Mouse (Mus musculus) embryonic facial prominence, embryonic 12.5 days (tissue): ENCODE measurements around the gene Il12rb2. TPM values are rescaled to one million over a fixed set of nuclear protein-coding genes. Genes with fewer than 3 reads are reported as not detected.

Experiments
- ATAC-seq: fragments of 200-750 bp; cut with Nextera tagmentation; 2 replicates; pipeline ENCODE4 v1.8.0; 2017; ENCODE audit not compliant: insufficient number of reproducible peaks, insufficient read depth, low FRiP score, low TSS enrichment
- H3K27ac ChIP-seq: fragments of 300-500 bp; sonication (generic); 2 replicates; pipeline ENCODE4 v1.5.1; 2016; ENCODE audit warnings: mild to moderate bottlenecking
- H3K27me3 ChIP-seq: fragments of 300-500 bp; sonication (generic); 2 replicates; pipeline ENCODE4 v1.6.1; 2016; ENCODE audit warnings: mild to moderate bottlenecking, moderate library complexity
- H3K36me3 ChIP-seq: fragments of 300-500 bp; sonication (generic); 2 replicates; pipeline ENCODE4 v1.6.1; 2016; ENCODE audit warnings: mild to moderate bottlenecking
- H3K4me1 ChIP-seq: fragments of 300-500 bp; sonication (generic); 2 replicates; pipeline ENCODE4 v1.6.1; 2016
- H3K4me2 ChIP-seq: fragments of 300-500 bp; sonication (generic); replicated peaks from 2 replicates; pipeline ENCODE4 v1.6.1; 2016; ENCODE audit warnings: mild to moderate bottlenecking, moderate library complexity
- H3K4me3 ChIP-seq: fragments of 300-500 bp; sonication (generic); 2 replicates; pipeline ENCODE4 v1.5.1; 2016; ENCODE audit warnings: mild to moderate bottlenecking
- H3K9ac ChIP-seq: fragments of 300-500 bp; sonication (generic); 2 replicates; pipeline ENCODE4 v1.6.1; 2016; ENCODE audit warnings: mild to moderate bottlenecking, moderate library complexity
- H3K9me3 ChIP-seq: fragments of 300-500 bp; sonication (generic); 2 replicates; pipeline ENCODE4 v1.6.1; 2016; ENCODE audit warnings: mild to moderate bottlenecking, moderate library complexity
- WGBS: fragments of 180-500 bp; shearing (Covaris S2); methylation state at CpG from one replicate; pipeline ENCODE4 v1.1.7; 2016; 5-methylcytosine and 5-hydroxymethylcytosine counted together
- polyA plus RNA-seq: library from polyadenylated mRNA; unstranded; fragments of >200 nt; fragmentation: Nextera tagmentation; extraction: Ambion mirVana; gene quantifications from 2 replicates; pipeline ENCODE4 v1.2.1, GENCODE M21; 2016

Gene Il12rb2
- polyA plus RNA-seq, 1 experiment from 2014 or later, result 0.14 TPM

DNA sequence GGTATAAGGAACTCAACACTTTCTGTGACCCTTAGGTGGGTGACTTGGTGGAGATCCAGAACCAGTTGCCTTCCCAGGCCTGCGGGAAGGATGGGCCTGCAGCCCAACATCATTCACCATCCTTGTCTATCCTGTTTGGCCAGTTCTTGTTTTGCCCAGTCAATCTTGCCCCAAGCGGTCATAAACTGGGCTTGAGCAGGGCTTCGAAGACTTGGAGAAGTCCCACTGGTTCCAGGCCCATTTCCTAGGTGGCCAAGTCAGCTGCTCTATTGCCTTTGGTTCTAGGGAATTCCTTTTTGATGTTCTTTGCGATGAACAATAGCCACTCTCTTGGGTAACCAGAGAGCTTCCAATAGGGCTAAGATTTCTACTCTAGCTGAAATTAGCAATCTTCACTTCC lies 124.9 kb downstream of the Il12rb2 start:
- no peak overlapping the region for H3K9ac ChIP-seq
- no peak overlapping the region for H3K4me2 ChIP-seq
- no peaks in the 10 kb centered on the region for H3K9me3 ChIP-seq
- H3K27ac ChIP-seq, result no peak overlapping the region
- WGBS, result 84% methylated on average over 4 of the region's 4 CpGs
- no peaks in the 10 kb centered on the region for H3K4me1 ChIP-seq
- no peak for ATAC-seq
- no peak overlapping the region for H3K4me3 ChIP-seq
- H3K27me3 ChIP-seq, result no peaks in the 10 kb centered on the region
- no peaks in the 10 kb centered on the region for H3K36me3 ChIP-seq

DNA sequence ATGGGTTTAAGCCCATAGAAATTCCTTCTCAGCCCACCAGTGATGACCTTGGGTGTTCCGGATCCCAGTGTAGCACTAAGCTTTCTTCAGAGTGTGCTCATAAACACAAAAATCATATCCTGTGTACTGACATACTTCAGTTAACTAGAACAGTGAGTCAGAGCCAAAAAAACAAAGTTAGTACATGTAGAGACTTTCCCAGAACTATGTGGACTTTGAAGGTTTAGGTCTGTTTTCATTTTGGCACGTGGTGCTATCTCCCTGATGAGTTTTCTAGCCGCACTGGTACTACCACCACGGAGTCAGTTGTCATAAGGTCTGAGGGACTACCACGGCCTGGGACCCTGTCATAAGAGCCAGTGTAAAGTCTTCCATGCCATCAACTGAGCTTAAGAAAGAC lies 131.5 kb downstream of the Il12rb2 start:
- H3K4me1 ChIP-seq, result no peaks in the 10 kb centered on the region
- no peak overlapping the region for H3K4me3 ChIP-seq
- H3K9me3 ChIP-seq, result no peaks in the 10 kb centered on the region
- no peaks in the 10 kb centered on the region for H3K36me3 ChIP-seq
- H3K27ac ChIP-seq, result no peak overlapping the region
- H3K27me3 ChIP-seq, result no peaks in the 10 kb centered on the region
- no peak overlapping the region for H3K9ac ChIP-seq
- no peak for ATAC-seq
- H3K4me2 ChIP-seq, result no peak overlapping the region
- 84% methylated on average over 5 of the region's 5 CpGs for WGBS

DNA sequence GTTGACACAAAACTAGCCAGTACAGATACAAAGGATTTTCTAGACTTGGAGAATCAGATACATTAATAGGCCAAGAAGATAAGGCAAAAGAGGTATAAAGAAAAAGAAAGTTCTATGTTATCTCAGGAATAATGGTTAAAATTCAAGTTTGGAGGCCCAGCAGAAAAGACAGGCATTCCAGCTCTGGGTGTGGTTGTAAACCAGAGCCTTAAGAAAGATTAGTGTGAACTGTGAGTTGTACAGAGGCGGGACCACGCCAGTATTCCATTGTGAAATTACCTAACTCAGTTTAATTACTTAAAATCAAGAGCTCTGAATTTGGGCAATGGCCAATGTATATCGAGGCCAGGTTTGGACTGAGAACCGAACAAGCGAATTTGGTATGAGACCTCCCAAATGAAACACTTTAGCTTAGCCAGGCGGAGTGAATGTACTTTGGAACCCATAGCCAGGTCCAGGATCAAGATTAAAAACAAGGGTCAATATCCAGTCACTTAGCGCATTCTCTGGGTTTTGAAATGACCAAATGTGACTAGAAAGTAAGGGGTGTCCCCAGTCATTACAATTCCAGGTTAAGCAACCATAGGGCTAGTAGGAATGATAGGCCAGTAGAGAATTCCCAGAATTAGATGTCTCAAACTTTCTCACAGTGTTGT lies 132.1 kb downstream of the Il12rb2 start:
- Histone ChIP-seq H3K27ac (no peak overlapping the region), H3K4me3 (no peak overlapping the region), H3K27me3 (no peaks in the 10 kb centered on the region)

More for the DNA sequence above, 132.1 kb downstream of the Il12rb2 start:
- no peak for ATAC-seq
- H3K4me1 ChIP-seq, result no peaks in the 10 kb centered on the region
- H3K4me2 ChIP-seq, result no peak overlapping the region
- H3K36me3 ChIP-seq, result no peaks in the 10 kb centered on the region
- no peak overlapping the region for H3K9ac ChIP-seq
- no peaks in the 10 kb centered on the region for H3K9me3 ChIP-seq
- WGBS, result 90% methylated on average over 7 of the region's 7 CpGs

Other genes starting within 250 kb of the Il12rb2 start
- gene Serbp1, start 138.0 kb downstream of the Il12rb2 start, polyA plus RNA-seq, result 454 and 487 TPM in 2 replicates
- not detected in 2 replicates for gene Il23r, start 115.7 kb upstream of the Il12rb2 start, polyA plus RNA-seq
- gene Tacstd2, start 159.6 kb upstream of the Il12rb2 start, polyA plus RNA-seq, result 18.0 and 18.7 TPM in 2 replicates